Mouse (Mus musculus): Measurements from ENCODE around the gene Aven. TPM values are rescaled to one million over a fixed set of nuclear protein-coding genes. Genes with fewer than 3 reads are reported as not detected.

Gene Aven
- polyA plus RNA-seq, 1 experiment from 2014 or later, result 10.0 TPM

DNA sequence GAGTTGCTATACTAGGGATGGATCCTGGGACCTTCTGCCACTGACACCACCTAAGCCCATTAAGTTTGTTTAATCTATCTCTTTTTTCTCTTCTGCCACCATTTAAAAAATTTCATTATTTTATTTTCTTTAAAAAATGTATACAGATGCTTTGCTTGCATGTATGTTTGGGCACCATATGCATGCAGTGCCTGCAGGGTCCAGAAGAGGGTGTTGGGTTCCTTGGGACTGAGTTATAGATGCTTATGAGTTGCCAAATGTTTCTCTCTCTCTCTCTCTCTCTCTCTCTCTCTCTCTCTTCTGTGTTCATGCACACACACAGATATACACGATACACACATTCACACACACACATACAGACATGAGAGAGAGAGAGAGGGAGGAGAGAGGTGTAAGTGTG lies 20.3 kb downstream of the Aven start:
- Histone ChIP-seq H3K36me3 (replicated peaks; ENCODE audit: control insufficient read depth, insufficient read depth, low read depth, low read length) (no peaks in the 10 kb centered on the region), H3K27me3 (ENCODE audit: control insufficient read depth, insufficient read depth, low read length) (no peaks in the 10 kb centered on the region), H3K4me2 (ENCODE audit: low read depth, low read length) (no peak overlapping the region), H3K4me1 (ENCODE audit: control insufficient read depth, insufficient read depth, low read length) (no peaks in the 10 kb centered on the region), H3K4me3 (ENCODE audit: low read depth, low read length) (no peak overlapping the region), H3K9ac (replicated peaks; ENCODE audit: low read length) (no peak overlapping the region), H3K27ac (replicated peaks; ENCODE audit: low read depth, low read length) (no peak overlapping the region), H3K9me3 (replicated peaks; ENCODE audit: control insufficient read depth, low read length) (no peaks in the 10 kb centered on the region)
- no peak for DNase-seq (ENCODE audit: low spot score)
- no peak for ATAC-seq (replicated peaks; ENCODE audit: insufficient number of reproducible peaks, low FRiP score, low TSS enrichment, low read depth)
- 92% methylated on average over 1 of the region's 1 CpGs for WGBS

DNA sequence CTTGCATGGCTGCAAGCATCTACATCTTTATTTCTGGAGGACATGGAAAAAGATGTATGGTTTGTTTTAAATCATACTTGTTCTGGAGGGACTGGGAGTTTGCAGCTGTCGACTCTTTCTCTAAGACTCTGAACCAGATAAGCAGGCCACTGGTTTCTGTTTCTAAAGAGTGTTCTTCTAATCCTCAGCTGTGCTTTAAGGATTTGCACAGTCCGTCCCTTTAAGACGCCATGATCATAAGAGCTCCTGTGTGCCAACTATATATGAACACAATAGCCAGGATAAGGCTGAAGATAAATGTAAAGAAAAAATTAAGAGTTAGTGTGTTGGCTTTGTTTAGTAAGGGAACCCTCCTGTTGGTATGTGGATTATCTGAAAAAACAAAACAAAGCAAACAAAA lies 24.0 kb downstream of the Aven start:
- Histone ChIP-seq H3K27ac (replicated peaks; ENCODE audit: low read depth, low read length) (no peak overlapping the region), H3K9me3 (replicated peaks; ENCODE audit: control insufficient read depth, low read length) (no peaks in the 10 kb centered on the region), H3K4me3 (ENCODE audit: low read depth, low read length) (no peak overlapping the region), H3K9ac (replicated peaks; ENCODE audit: low read length) (no peak overlapping the region), H3K4me2 (ENCODE audit: low read depth, low read length) (no peak overlapping the region), H3K27me3 (ENCODE audit: control insufficient read depth, insufficient read depth, low read length) (no peaks in the 10 kb centered on the region), H3K36me3 (replicated peaks; ENCODE audit: control insufficient read depth, insufficient read depth, low read depth, low read length) (no peaks in the 10 kb centered on the region), H3K4me1 (ENCODE audit: control insufficient read depth, insufficient read depth, low read length) (no peaks in the 10 kb centered on the region)
- ATAC-seq (replicated peaks; ENCODE audit: insufficient number of reproducible peaks, low FRiP score, low TSS enrichment, low read depth) (no peak), DNase-seq (ENCODE audit: low spot score) (no peak)
- WGBS, result 86% methylated on average over 3 of the region's 3 CpGs

DNA sequence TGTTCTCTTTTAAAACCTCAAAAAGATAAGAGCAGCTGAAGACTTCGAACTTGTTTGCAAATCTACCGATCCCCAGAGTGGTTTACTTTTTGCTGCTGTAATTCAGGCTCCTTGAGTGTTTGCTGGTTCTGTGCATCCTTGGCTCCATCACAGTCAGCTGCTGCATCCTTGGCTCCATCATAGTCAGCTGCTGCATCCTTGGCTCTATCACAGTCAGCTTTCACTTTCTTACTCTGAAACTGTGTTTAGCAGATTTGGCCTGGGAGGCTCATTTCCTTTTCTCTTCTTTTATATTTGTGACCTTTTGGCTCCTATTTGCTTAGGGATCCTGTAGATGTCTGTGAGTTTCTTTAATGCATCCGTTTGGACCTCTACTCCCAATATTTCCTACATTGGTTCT lies 24.5 kb downstream of the Aven start:
- Histone ChIP-seq H3K36me3 (replicated peaks; ENCODE audit: control insufficient read depth, insufficient read depth, low read depth, low read length) (no peaks in the 10 kb centered on the region), H3K4me2 (ENCODE audit: low read depth, low read length) (no peak overlapping the region), H3K4me3 (ENCODE audit: low read depth, low read length) (no peak overlapping the region), H3K27ac (replicated peaks; ENCODE audit: low read depth, low read length) (no peak overlapping the region), H3K4me1 (ENCODE audit: control insufficient read depth, insufficient read depth, low read length) (no peaks in the 10 kb centered on the region), H3K9ac (replicated peaks; ENCODE audit: low read length) (no peak overlapping the region), H3K27me3 (ENCODE audit: control insufficient read depth, insufficient read depth, low read length) (no peaks in the 10 kb centered on the region), H3K9me3 (replicated peaks; ENCODE audit: control insufficient read depth, low read length) (no peaks in the 10 kb centered on the region)
- WGBS, result 90% methylated on average over 3 of the region's 3 CpGs
- DNase-seq (ENCODE audit: low spot score), result no peak
- no peak for ATAC-seq (replicated peaks; ENCODE audit: insufficient number of reproducible peaks, low FRiP score, low TSS enrichment, low read depth)

DNA sequence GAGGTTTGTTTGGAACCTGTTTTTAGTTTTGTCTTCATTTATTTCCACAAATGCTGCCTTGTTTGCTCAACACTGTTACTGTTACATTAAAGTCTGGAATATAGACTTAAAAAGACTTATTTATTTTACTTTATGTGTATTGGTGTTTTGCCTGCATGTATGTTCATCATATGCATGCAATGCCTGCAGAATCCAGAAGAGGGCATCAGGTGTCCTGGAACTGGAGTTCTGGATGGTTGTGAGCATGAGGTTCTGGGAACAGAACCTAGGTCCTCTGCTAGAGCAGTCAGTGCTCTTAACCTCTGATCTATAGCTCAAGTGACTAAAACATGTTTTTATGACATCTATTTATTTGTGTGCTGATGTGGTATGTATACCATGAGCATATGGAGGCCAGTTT lies 25.8 kb downstream of the Aven start:
- no peaks in the 10 kb centered on the region for H3K36me3 ChIP-seq (replicated peaks; ENCODE audit: control insufficient read depth, insufficient read depth, low read depth, low read length)
- no peak overlapping the region for H3K9ac ChIP-seq (replicated peaks; ENCODE audit: low read length)
- no peaks in the 10 kb centered on the region for H3K9me3 ChIP-seq (replicated peaks; ENCODE audit: control insufficient read depth, low read length)
- no peak overlapping the region for H3K27ac ChIP-seq (replicated peaks; ENCODE audit: low read depth, low read length)
- H3K4me2 ChIP-seq (ENCODE audit: low read depth, low read length), result no peak overlapping the region
- DNase-seq (ENCODE audit: low spot score), result no peak
- no peaks in the 10 kb centered on the region for H3K27me3 ChIP-seq (ENCODE audit: control insufficient read depth, insufficient read depth, low read length)
- H3K4me3 ChIP-seq (ENCODE audit: low read depth, low read length), result no peak overlapping the region
- no peak for ATAC-seq (replicated peaks; ENCODE audit: insufficient number of reproducible peaks, low FRiP score, low TSS enrichment, low read depth)
- H3K4me1 ChIP-seq (ENCODE audit: control insufficient read depth, insufficient read depth, low read length), result no peaks in the 10 kb centered on the region

DNA sequence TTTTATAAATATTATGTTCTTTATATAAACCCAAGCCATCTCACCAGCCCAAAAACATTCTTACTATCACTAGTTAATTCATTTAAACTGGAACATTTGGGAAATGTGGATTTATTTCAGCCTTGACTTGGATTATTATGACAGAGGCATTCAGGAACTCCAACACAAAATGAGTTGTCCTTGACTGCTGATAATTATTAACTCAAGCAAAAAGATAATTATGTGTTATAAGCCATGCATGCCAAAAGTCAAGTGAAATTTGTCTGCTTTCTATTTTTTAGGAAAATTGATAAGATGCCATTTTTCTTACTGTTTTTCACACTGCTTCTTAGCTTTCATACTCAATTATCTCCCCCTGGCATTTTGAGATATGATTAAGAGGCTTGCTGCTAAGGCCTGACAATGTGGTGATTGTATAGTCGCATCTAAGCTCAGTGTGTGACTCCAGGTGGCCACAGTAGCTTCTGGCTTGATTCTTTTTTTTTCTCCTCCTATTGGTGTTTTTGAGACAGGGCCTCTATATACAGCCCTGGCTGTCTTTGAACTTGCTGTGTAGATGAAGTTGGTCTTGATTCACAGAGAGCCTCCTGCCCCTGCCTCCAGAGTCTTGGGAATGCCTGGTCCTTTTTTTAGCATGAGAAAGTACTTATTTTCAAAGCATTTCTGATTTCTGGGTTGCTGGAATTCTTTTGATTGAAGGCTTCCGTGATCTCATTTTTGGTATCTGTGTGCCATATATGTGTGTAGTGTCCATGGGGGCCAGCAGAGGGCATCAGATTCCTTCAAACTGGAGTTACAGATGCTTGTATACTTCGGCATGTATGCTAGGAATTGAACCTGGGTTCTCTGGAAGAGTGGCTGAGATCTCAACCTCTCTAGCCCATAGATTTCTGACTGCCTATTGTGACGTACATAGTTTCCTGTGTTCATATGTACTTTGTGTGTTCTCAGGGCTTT lies 28.0 kb downstream of the Aven start:
- Histone ChIP-seq H3K27ac (replicated peaks; ENCODE audit: low read depth, low read length) (no peak overlapping the region), H3K4me2 (ENCODE audit: low read depth, low read length) (no peak overlapping the region), H3K9ac (replicated peaks; ENCODE audit: low read length) (no peak overlapping the region), H3K4me1 (ENCODE audit: control insufficient read depth, insufficient read depth, low read length) (no peaks in the 10 kb centered on the region), H3K36me3 (replicated peaks; ENCODE audit: control insufficient read depth, insufficient read depth, low read depth, low read length) (no peaks in the 10 kb centered on the region), H3K27me3 (ENCODE audit: control insufficient read depth, insufficient read depth, low read length) (no peaks in the 10 kb centered on the region), H3K9me3 (replicated peaks; ENCODE audit: control insufficient read depth, low read length) (no peaks in the 10 kb centered on the region), H3K4me3 (ENCODE audit: low read depth, low read length) (no peak overlapping the region)
- no peak for DNase-seq (ENCODE audit: low spot score)
- WGBS, result 91% methylated on average over 4 of the region's 4 CpGs
- ATAC-seq (replicated peaks; ENCODE audit: insufficient number of reproducible peaks, low FRiP score, low TSS enrichment, low read depth), result no peak

DNA sequence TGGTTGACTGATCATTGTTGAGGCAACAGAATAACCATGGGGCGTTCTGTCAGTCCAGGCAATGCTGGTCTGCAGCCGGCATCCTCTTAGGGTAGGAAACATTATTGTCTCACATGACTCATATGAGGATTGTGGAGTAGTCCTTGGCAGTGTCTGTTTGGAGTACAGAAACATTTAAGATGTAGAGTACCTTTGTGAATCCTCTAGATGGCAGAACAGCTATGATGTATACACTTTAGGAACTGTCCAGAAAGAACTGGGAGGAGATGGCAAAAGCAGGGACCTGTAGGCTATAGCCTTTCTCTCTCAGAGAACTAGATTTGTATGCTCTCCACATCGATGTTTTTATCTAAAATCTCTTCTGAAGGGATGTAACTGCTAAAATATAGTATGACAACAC lies 34.2 kb downstream of the Aven start:
- no peak overlapping the region for H3K4me3 ChIP-seq (ENCODE audit: low read depth, low read length)
- WGBS, result 88% methylated on average over 3 of the region's 3 CpGs
- H3K36me3 ChIP-seq (replicated peaks; ENCODE audit: control insufficient read depth, insufficient read depth, low read depth, low read length), result no peaks in the 10 kb centered on the region
- no peaks in the 10 kb centered on the region for H3K9me3 ChIP-seq (replicated peaks; ENCODE audit: control insufficient read depth, low read length)
- H3K4me1 ChIP-seq (ENCODE audit: control insufficient read depth, insufficient read depth, low read length), result no peaks in the 10 kb centered on the region
- no peak overlapping the region for H3K9ac ChIP-seq (replicated peaks; ENCODE audit: low read length)
- no peaks in the 10 kb centered on the region for H3K27me3 ChIP-seq (ENCODE audit: control insufficient read depth, insufficient read depth, low read length)
- ATAC-seq (replicated peaks; ENCODE audit: insufficient number of reproducible peaks, low FRiP score, low TSS enrichment, low read depth) (no peak), DNase-seq (ENCODE audit: low spot score) (no peak)
- H3K4me2 ChIP-seq (ENCODE audit: low read depth, low read length), result no peak overlapping the region
- no peak overlapping the region for H3K27ac ChIP-seq (replicated peaks; ENCODE audit: low read depth, low read length)

DNA sequence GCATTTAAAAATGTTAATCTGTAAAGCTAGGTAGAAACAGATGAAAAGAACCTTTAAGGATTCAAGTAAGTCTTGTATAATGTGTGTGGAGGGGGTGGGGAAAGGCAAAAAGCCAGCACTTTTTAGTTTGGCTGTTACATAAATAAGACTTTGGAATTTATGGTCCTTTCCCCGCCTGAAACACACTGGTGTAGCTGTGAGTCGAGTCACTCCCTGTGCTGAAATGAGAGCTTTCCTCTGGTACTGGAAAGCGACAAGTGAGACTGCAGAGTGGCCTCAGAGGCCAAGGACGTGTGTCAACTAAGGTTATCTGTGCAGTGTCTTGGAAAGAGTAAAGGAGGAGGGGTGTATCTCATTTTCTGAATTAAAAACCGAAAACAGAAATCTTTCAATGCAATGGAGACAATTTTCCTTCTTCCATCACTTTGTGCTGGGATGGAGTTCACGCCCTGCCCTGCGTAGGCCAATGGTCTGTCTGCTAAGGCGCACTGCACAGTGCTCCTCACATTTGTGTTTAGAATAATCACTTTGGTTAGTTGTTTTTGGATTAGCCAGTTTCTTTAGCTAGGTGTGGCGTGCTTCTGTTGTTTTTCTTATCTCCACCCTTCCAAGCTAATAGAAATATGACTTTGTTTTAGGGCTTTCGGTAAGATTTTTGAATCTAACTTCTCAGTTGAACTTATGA lies 40.2 kb downstream of the Aven start:
- Histone ChIP-seq H3K36me3 (replicated peaks; ENCODE audit: control insufficient read depth, insufficient read depth, low read depth, low read length) (no peaks in the 10 kb centered on the region), H3K27me3 (ENCODE audit: control insufficient read depth, insufficient read depth, low read length) (no peaks in the 10 kb centered on the region), H3K4me3 (ENCODE audit: low read depth, low read length) (no peak overlapping the region), H3K4me1 (ENCODE audit: control insufficient read depth, insufficient read depth, low read length) (no peaks in the 10 kb centered on the region), H3K4me2 (ENCODE audit: low read depth, low read length) (no peak overlapping the region), H3K9me3 (replicated peaks; ENCODE audit: control insufficient read depth, low read length) (no peaks in the 10 kb centered on the region), H3K27ac (replicated peaks; ENCODE audit: low read depth, low read length) (no peak overlapping the region), H3K9ac (replicated peaks; ENCODE audit: low read length) (no peak overlapping the region)
- no peak for ATAC-seq (replicated peaks; ENCODE audit: insufficient number of reproducible peaks, low FRiP score, low TSS enrichment, low read depth)
- DNase-seq (ENCODE audit: low spot score), result no peak
- WGBS, result 83% methylated on average over 10 of the region's 10 CpGs

DNA sequence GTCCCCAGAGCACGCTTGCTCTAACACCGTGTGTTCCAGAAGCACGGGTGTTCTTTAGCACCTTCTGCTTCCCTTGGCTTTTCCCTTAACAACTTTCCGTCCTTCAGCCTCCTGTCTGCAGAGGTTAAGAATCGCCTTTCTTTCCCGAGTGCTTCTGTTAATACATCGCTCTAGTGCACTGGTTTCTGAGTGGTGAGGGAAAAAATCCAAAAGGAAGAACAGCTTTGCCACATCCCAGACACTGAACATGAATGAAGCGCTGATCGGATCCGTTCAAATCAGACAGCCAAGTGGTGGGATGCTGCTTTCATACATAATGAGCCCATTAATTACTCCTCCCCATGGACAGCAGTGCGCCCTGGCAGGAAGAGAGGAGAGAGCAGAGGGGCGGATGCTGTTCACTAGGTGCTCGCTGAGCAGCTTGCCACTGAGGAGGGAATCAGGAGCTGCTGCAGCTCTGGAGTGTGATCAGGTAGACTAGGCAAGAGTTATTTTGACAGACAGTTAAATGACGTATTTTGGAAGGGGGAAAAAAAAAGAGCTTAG lies 42.0 kb downstream of the Aven start:
- Histone ChIP-seq H3K36me3 (replicated peaks; ENCODE audit: control insufficient read depth, insufficient read depth, low read depth, low read length) (no peaks in the 10 kb centered on the region), H3K4me3 (ENCODE audit: low read depth, low read length) (no peak overlapping the region), H3K27ac (replicated peaks; ENCODE audit: low read depth, low read length) (no peak overlapping the region), H3K27me3 (ENCODE audit: control insufficient read depth, insufficient read depth, low read length) (no peaks in the 10 kb centered on the region), H3K4me1 (ENCODE audit: control insufficient read depth, insufficient read depth, low read length) (no peaks in the 10 kb centered on the region), H3K9me3 (replicated peaks; ENCODE audit: control insufficient read depth, low read length) (no peaks in the 10 kb centered on the region), H3K9ac (replicated peaks; ENCODE audit: low read length) (no peak overlapping the region), H3K4me2 (ENCODE audit: low read depth, low read length) (no peak overlapping the region)
- no peak for ATAC-seq (replicated peaks; ENCODE audit: insufficient number of reproducible peaks, low FRiP score, low TSS enrichment, low read depth)
- DNase-seq (ENCODE audit: low spot score), result no peak
- 58% methylated on average over 14 of the region's 14 CpGs for WGBS
